Mouse (Mus musculus): ENCODE measurements around the gene Fgf4. TPM values are rescaled to one million over a fixed set of nuclear protein-coding genes. Genes with fewer than 3 reads are reported as not detected.
"Not testable (repeated sequence)": the region's sequence is repeated elsewhere in the genome, so short reads cannot be mapped to it uniquely, and the experiment has no call there.

The Fgf4 gene
- polyA plus RNA-seq, 1 experiment from 2014 or later, result not detected

DNA sequence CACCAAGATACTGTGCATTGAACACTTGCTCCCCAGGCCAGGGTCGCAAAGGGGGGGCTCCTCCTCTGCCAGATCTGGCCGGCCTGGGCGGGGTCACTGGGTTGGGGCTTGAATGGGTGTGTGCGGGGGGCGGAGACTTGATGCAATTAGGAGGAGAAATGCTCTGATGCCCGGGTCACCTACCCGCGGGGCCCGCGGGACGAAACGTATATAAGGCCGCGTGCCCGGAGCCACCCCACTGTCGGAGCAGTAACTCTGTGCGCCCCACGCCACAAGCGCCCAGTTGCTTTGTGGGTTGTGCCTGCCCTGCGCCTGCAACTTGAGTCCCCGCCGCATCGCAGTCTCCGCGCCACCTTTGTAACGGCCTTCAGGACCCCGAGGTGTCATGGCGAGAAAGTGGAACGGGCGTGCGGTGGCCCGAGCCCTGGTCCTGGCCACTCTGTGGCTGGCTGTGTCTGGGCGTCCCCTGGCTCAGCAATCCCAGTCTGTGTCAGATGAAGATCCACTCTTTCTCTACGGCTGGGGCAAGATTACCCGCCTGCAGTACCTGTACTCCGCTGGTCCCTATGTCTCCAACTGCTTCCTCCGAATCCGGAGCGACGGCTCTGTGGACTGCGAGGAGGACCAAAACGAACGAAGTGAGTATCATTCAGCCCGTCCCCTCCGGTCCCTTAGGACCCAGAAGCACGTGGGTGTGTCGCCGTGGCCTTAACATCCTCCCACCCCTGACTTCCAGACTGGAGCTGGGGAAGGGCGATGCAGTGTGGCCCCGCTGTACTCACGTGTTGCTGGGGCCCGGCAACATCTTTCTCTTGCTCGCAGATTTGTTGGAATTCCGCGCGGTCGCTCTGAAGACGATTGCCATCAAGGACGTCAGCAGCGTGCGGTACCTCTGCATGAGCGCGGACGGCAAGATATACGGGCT lies 49.4 kb downstream of the Fgf4 start, which contains the start of gene Fgf15:
Fgf15 (plus strand) TSS at position 238 of the 925 bp plus-strand sequence.
- peak within 1 kb of the TSS; percentile 64 for H3K27ac ChIP-seq (replicated peaks)

GRCm38 (mm10) chr7:144898506-144898905 lies 51.3 kb downstream of the Fgf4 start:
- WGBS, result 39% methylated on average over 6 of the region's 6 CpGs
- Histone ChIP-seq H3K36me3 (no peaks in the 10 kb centered on the region), H3K27me3 (peaks cover 29% of the 10 kb centered on the region; the same call in 1 of the 2 replicates), H3K4me2 (replicated peaks) (peak overlapping the region; percentile 14; the same call in 1 of the 2 replicates), H3K4me1 (peaks cover 29% of the 10 kb centered on the region), H3K9me3 (no peaks in the 10 kb centered on the region), H3K27ac (replicated peaks) (no peak overlapping the region), H3K9ac (replicated peaks) (no peak overlapping the region), H3K4me3 (peak overlapping the region; percentile 9; the same call in 1 of the 2 replicates)
- ATAC-seq (replicated peaks), result no peak

More for the DNA sequence above, 49.4 kb downstream of the Fgf4 start, which contains the start of gene Fgf15:
- peak within 1 kb of the TSS; percentile 97 for H3K4me2 ChIP-seq (replicated peaks)
- no peaks in the 10 kb centered on the region for H3K36me3 ChIP-seq
- H3K27me3 ChIP-seq, result peaks cover 29% of the 10 kb centered on the region; the same call in 1 of the 2 replicates
- peaks cover 29% of the 10 kb centered on the region for H3K4me1 ChIP-seq
- under 1% methylated on average over 65 of the region's 65 CpGs for WGBS
- peak; percentile 11; the same call in 1 of the 2 replicates for ATAC-seq (replicated peaks)
- peak within 1 kb of the TSS; percentile 49 for H3K4me3 ChIP-seq
- H3K9ac ChIP-seq (replicated peaks), result peak within 1 kb of the TSS; percentile 44
- H3K9me3 ChIP-seq, result no peaks in the 10 kb centered on the region

DNA sequence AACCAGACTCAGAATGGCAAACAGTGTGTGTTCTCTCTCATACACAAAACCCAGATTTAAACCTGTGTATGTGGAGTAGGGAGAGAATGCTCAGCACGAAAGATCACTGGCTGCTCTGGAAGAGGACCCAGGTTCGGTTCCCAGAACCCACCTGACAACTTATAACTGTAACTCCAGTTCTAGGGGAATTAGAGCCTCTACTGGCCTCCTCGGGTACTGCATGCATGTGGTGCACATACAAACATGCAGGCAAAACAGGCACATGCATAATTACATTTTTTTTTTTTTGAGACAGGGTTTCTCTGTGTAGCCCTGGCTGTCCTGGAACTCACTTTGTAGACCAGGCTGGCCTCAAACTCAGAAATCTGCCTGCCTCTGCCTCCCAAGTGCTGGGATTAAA lies 58.3 kb downstream of the Fgf4 start:
- not testable (repeated sequence) for ATAC-seq (replicated peaks); H3K4me2 ChIP-seq (replicated peaks); H3K4me1 ChIP-seq; H3K27me3 ChIP-seq; H3K36me3 ChIP-seq; H3K4me3 ChIP-seq; H3K9me3 ChIP-seq; H3K9ac ChIP-seq (replicated peaks); H3K27ac ChIP-seq (replicated peaks)
- WGBS, result 93% methylated on average over 3 of the region's 3 CpGs

GRCm38 (mm10) chr7:144906708-144907397 lies 59.7 kb downstream of the Fgf4 start:
- Histone ChIP-seq H3K27ac (replicated peaks) (no peak overlapping the region), H3K4me3 (peak overlapping the region; percentile 19; the same call in 1 of the 2 replicates), H3K36me3 (no peaks in the 10 kb centered on the region), H3K4me2 (replicated peaks) (peak overlapping the region; percentile 27; the same call in 1 of the 2 replicates), H3K9me3 (no peaks in the 10 kb centered on the region), H3K9ac (replicated peaks) (no peak overlapping the region), H3K27me3 (no peaks in the 10 kb centered on the region), H3K4me1 (peaks cover 4% of the 10 kb centered on the region)
- WGBS, result 10% methylated on average over 28 of the region's 28 CpGs
- peak; percentile 42; the same call in 1 of the 2 replicates for ATAC-seq (replicated peaks)

DNA sequence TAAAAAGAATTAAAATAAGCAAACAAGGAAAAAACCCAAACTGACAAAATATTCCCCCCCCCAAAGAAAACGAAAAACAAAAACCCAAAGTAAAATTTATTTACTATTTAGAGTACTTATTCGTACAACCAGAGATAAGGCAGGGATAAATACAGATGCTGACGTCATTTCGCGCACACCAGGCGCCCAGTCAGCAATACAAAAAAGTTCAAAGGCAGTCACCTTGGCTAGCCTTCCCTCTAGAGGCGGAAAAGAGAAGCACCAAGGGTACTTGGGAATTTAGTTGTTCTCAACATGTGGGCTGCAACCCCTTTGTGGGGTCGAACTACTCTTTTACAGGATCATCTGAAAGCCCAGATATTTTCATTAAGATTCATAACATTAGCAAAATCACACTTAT lies 60.6 kb downstream of the Fgf4 start:
- no peaks in the 10 kb centered on the region for H3K9me3 ChIP-seq
- H3K36me3 ChIP-seq, result no peaks in the 10 kb centered on the region
- no peak overlapping the region for H3K9ac ChIP-seq (replicated peaks)
- ATAC-seq (replicated peaks), result no peak
- H3K27me3 ChIP-seq, result no peaks in the 10 kb centered on the region
- H3K27ac ChIP-seq (replicated peaks), result no peak overlapping the region
- WGBS, result 13% methylated on average over 8 of the region's 8 CpGs
- no peak overlapping the region for H3K4me2 ChIP-seq (replicated peaks)
- peaks cover 4% of the 10 kb centered on the region for H3K4me1 ChIP-seq
- no peak overlapping the region for H3K4me3 ChIP-seq

DNA sequence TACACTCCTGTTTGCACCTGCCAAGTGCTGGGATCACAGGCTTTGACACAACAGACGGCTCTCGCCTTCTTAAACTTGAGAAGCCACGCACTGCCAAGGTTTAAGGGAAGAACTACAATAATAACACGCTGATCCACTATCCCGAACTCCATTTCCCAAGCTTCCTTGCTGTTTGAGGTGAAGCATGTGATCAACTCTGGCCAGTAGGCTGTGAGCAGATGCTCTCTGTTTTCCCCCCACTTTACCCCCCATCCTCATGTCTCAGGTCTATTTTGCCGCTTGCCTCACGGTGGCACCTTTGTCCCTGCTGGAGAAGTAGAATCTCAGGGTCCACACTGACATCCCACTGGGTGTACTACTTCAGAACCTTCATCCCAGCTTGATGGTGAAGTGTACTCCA lies 61.5 kb downstream of the Fgf4 start:
- peak; percentile 61; the same call in 1 of the 2 replicates for ATAC-seq (replicated peaks)
- Histone ChIP-seq H3K9me3 (no peaks in the 10 kb centered on the region), H3K27me3 (no peaks in the 10 kb centered on the region), H3K27ac (replicated peaks) (no peak overlapping the region), H3K36me3 (no peaks in the 10 kb centered on the region), H3K4me3 (no peak overlapping the region), H3K4me2 (replicated peaks) (peak overlapping the region; percentile 14; the same call in 1 of the 2 replicates), H3K9ac (replicated peaks) (no peak overlapping the region), H3K4me1 (peaks cover 4% of the 10 kb centered on the region)
- 32% methylated on average over 7 of the region's 7 CpGs for WGBS

DNA sequence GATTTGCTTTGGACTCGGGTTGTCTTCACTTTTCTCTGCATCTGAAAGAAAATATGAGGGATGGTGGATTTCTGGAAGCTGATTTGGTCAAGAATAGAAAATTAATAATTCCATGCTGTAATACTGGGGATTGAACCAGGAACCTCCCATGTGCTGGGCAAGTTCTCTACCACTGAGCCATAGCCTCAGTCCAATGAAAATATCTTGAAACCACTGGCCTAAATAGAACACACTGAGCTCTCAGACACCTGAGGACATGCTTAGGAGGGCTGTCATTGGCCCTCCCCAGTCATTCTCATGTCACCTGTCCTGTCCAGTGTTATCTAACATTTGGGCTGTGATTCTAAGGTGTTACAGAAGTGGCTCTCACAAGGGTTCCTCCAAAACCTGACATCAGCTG lies 64.0 kb downstream of the Fgf4 start:
- Histone ChIP-seq H3K36me3 (no peaks in the 10 kb centered on the region), H3K27ac (replicated peaks) (no peak overlapping the region), H3K4me3 (no peak overlapping the region), H3K4me2 (replicated peaks) (no peak overlapping the region), H3K27me3 (no peaks in the 10 kb centered on the region), H3K4me1 (peaks cover 11% of the 10 kb centered on the region), H3K9ac (replicated peaks) (no peak overlapping the region), H3K9me3 (no peaks in the 10 kb centered on the region)
- ATAC-seq (replicated peaks), result no peak
- 73% methylated on average over 1 of the region's 1 CpGs for WGBS

- Histone ChIP-seq H3K4me3 (no peak overlapping the region), H3K4me2 (replicated peaks) (no peak overlapping the region), H3K9me3 (no peaks in the 10 kb centered on the region), H3K36me3 (0 out of 2 replicates have a peak, but pooled peaks cover 7% of the 10 kb centered on the region), H3K9ac (replicated peaks) (no peak overlapping the region), H3K27me3 (no peaks in the 10 kb centered on the region), H3K27ac (replicated peaks) (no peak overlapping the region), H3K4me1 (peaks cover 13% of the 10 kb centered on the region)
- WGBS, result 57% methylated on average over 4 of the region's 4 CpGs
- no peak for ATAC-seq (replicated peaks)
Measured at GRCm38 (mm10) chr7:144912897-144913296, 65.7 kb downstream of the Fgf4 start.

DNA sequence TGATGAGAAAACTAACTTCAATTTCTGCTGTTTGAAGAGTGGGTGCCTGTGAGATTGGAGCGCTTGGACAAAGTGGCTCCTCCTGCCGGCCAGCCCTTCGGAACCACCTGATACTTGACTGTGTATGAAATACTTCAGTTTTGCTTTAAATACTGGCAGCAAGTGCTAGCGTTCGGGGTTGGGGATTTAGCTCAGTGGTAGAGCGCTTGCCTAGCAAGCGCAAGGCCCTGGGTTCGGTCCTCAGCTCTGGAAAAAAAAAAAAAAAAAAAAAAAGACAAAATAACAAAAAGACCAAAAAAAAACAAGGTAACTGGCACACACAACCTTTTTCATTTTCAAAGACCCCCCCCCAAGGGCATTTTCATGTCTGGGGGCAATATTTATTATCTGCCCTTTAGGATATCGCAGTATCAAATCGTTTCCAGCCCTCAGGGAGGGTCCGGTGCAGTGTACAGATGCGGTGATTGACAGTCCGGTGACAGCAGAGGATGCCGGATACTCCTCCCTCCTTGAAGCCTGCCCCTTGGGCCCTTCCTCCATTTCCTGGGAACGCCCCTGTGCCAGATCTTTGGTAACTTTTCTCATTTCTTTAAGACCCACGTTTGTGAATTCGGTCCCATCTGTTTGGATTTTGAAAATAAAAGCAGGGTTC lies 67.3 kb downstream of the Fgf4 start:
- Histone ChIP-seq H3K27me3 (no peaks in the 10 kb centered on the region), H3K9ac (replicated peaks) (peak overlapping the region; percentile 50), H3K9me3 (no peaks in the 10 kb centered on the region), H3K4me3 (peak overlapping the region; percentile 64), H3K27ac (replicated peaks) (peak overlapping the region; percentile 92), H3K4me2 (replicated peaks) (peak overlapping the region; percentile 88), H3K36me3 (peaks cover 20% of the 10 kb centered on the region), H3K4me1 (peaks cover 13% of the 10 kb centered on the region)
- WGBS, result 7% methylated on average over 17 of the region's 17 CpGs
- ATAC-seq (replicated peaks), result peak; percentile 90
